Mouse (Mus musculus): ENCODE data around the gene Hist1h2be.
A peak's percentile ranks its signal among the peaks of the same experiment; 100 is the strongest.

DNA sequence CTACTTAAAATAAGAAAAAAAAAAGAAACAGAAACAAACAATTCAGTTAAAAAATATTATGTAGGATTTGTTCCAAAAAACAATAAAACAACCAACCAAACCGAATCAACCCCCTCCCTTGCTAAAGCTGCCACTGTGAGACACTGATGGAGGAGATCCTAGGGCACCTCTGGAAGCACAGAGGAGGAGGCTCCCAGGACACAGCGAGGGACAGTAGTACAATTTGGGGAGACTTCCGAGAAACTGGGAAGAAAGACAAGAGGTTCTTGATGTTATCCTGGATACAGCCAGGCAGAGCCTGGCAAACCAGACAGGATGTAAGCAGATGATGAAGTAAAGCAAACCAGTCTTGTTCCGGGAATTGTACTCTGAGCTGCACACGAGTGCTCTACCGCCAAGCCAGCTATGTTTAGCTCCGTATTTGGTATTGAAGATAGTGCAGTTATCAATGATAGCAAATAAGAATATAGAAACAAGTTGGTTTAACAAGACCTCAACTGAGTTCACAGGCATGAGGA, 17.7 kb downstream of the Hist1h2be start:
- TF ChIP-seq CTCF (IDR thresholded peaks at IDR 0.05; ENCODE audit: insufficient read depth, low read length), result no peak
- peak; percentile 21; the same call in 1 of the 2 replicates for TF ChIP-seq POLR2A (IDR thresholded peaks at IDR 0.05; ENCODE audit: borderline replicate concordance, extremely low read depth, low read depth, low read length)

All from lung, adult 2 months (tissue).